10 mouse cellular contexts compared by ENCODE assay signal in the genomic region with DNA sequence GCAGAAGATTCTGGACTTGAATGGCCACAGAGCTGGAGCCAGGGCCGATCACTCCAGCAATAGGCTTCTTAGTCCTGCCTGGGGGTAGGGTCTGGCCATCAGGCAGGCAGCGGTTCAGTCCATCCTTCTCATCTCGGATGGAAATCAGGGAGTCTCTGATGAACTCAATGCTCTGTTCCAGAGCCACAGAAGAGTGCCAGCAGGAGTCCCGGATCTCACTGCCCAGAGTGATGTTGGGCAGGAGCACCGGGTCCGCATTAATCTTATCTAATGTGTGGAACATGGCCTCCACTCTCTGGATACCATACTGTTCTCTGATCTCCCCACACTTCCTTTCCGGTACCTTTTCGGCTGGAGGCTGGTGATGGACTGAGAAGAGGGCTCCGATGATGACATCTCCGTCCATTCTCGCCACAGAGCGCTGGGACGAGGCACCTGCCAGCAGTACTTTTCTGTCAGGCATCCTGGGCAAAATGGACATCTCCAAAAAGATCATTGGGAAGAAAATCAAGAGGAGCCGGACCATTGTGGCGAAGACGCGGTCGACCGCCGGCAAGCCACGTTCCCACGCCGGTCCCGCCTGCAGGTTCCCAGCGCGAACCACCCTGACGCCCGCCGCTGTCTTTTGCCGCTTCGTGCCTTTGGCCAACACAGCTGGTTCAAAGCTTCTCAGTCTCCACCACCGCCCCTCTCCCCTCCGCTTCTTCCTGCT. TPM values are rescaled to one million over a fixed set of nuclear protein-coding genes. Genes with fewer than 3 reads are reported as not detected.
A peak's percentile ranks its signal among the peaks of the same experiment; 100 is the strongest.
DNase-seq lines count a peak whose midpoint lies in the region; ATAC-seq and TF ChIP-seq lines count a peak whose summit lies in the region.
"Had no signal": no experiment of that assay in that cellular context is flagged by ENCODE, and none has a peak within 500 bp of the region (broad histone marks: within the 10 kb centered on the region; RNA-seq: fewer than 3 reads in every experiment).

No protein-coding gene starts in this region.

- H3K4me3 ChIP-seq in heart, embryonic 13.5 days, result 0 out of 2 replicates have a peak overlapping the region, but pooled peaks have one; percentile 1
- no peak overlapping the region for H3K4me3 ChIP-seq in heart, embryonic 12.5 days
- peak overlapping the region; percentile 59 for H3K4me3 ChIP-seq in hindbrain, embryonic 16.5 days (ENCODE audit: low read length)
- H3K4me3 ChIP-seq in olfactory bulb, adult 2 months (ENCODE audit: insufficient read depth, low read depth, low read length), result peak overlapping the region; percentile 88
- H3K4me3 ChIP-seq in liver, postnatal 0 days (ENCODE audit: low read depth, low read length), result no peak overlapping the region

- no peaks in the 10 kb centered on the region for H3K4me1 ChIP-seq in heart, embryonic 13.5 days
- H3K4me1 ChIP-seq in heart, embryonic 12.5 days (replicated peaks), result no peaks in the 10 kb centered on the region
- peaks cover 8% of the 10 kb centered on the region; the same call in 1 of the 2 replicates for H3K4me1 ChIP-seq in hindbrain, embryonic 16.5 days (ENCODE audit: control insufficient read depth, insufficient read depth, low read depth, low read length)
- H3K4me1 ChIP-seq in olfactory bulb, adult 2 months (ENCODE audit: control insufficient read depth, insufficient read depth, low read length), result peaks cover 10% of the 10 kb centered on the region; the same call in 1 of the 2 replicates
- H3K4me1 ChIP-seq in liver, postnatal 0 days (ENCODE audit: insufficient read depth), result no peaks in the 10 kb centered on the region

- no peak overlapping the region for H3K27ac ChIP-seq in heart, embryonic 13.5 days (replicated peaks)
- no peak overlapping the region for H3K27ac ChIP-seq in heart, embryonic 12.5 days (ENCODE audit: poor library complexity, severe bottlenecking)
- H3K27ac ChIP-seq in hindbrain, embryonic 16.5 days (ENCODE audit: low read depth, low read length), result no peak overlapping the region; the same call in 1 of the 2 replicates
- peak overlapping the region; percentile 15; the same call in 1 of the 2 replicates for H3K27ac ChIP-seq in olfactory bulb, adult 2 months (ENCODE audit: insufficient read depth, low read depth, low read length)
- H3K27ac ChIP-seq in liver, postnatal 0 days (ENCODE audit: low read depth), result no peak overlapping the region

- no peak overlapping the region for H3K9ac ChIP-seq in heart, embryonic 13.5 days
- H3K9ac ChIP-seq in heart, embryonic 12.5 days, result no peak overlapping the region
- peak overlapping the region; percentile 66 for H3K9ac ChIP-seq in hindbrain, embryonic 16.5 days (ENCODE audit: low read depth, low read length)
- H3K9ac ChIP-seq in liver, postnatal 0 days (replicated peaks), result no peak overlapping the region

- peak; percentile 23; the same call in 1 of the 2 replicates for TF ChIP-seq CTCF in olfactory bulb, adult 2 months (IDR thresholded peaks at IDR 0.05; ENCODE audit: insufficient read depth, low read depth, low read length)
- no peak for TF ChIP-seq CTCF in liver, postnatal 0 days (IDR thresholded peaks at IDR 0.05; ENCODE audit: low read depth)

- peak; percentile 56 to 66 for DNase-seq in cerebellum, postnatal 36 days
- DNase-seq in liver, postnatal 0 days, result no peak
- DNase-seq in kidney, adult 18-20 months, result no peak
- DNase-seq in thymus, postnatal 10 days (ENCODE audit: low spot score in 2 of 2), result no peak
- DNase-seq: lung, postnatal 10 days had no signal

- 14% methylated on average over 33 of the region's 33 CpGs for WGBS in heart, embryonic 13.5 days
- 15% methylated on average over 33 of the region's 33 CpGs for WGBS in heart, embryonic 12.5 days
- 9% methylated on average over 28 of the region's 33 CpGs for WGBS in hindbrain, embryonic 16.5 days
- 6% methylated on average over 33 of the region's 33 CpGs for WGBS in olfactory bulb, adult 2 months
- 15% methylated on average over 33 of the region's 33 CpGs for WGBS in liver, postnatal 0 days (ENCODE audit: insufficient replicate concordance)

- no peak for TF ChIP-seq EP300 in liver, postnatal 0 days (IDR thresholded peaks at IDR 0.05; ENCODE audit: low read depth)

- ATAC-seq in heart, embryonic 13.5 days (ENCODE audit: extremely low read depth, insufficient number of reproducible peaks, low FRiP score, low TSS enrichment), result no peak
- no peak for ATAC-seq in heart, embryonic 12.5 days (ENCODE audit: insufficient number of reproducible peaks, low FRiP score)
- peak; percentile 51; the same call in 1 of the 2 replicates for ATAC-seq in hindbrain, embryonic 16.5 days
- ATAC-seq in liver, postnatal 0 days, result no peak

- no peaks in the 10 kb centered on the region for H3K36me3 ChIP-seq in heart, embryonic 13.5 days
- no peaks in the 10 kb centered on the region for H3K36me3 ChIP-seq in heart, embryonic 12.5 days
- H3K36me3 ChIP-seq in hindbrain, embryonic 16.5 days (ENCODE audit: control insufficient read depth, insufficient read depth, low read length), result no peaks in the 10 kb centered on the region
- H3K36me3 ChIP-seq in liver, postnatal 0 days (replicated peaks; ENCODE audit: insufficient read depth, low read length), result no peaks in the 10 kb centered on the region

- no peak for TF ChIP-seq POLR2A in olfactory bulb, adult 2 months (IDR thresholded peaks at IDR 0.05; ENCODE audit: insufficient read depth, low read depth, low read length)

- H3K27me3 ChIP-seq in heart, embryonic 13.5 days (replicated peaks), result peaks cover 46% of the 10 kb centered on the region
- H3K27me3 ChIP-seq in heart, embryonic 12.5 days (replicated peaks), result peaks cover 42% of the 10 kb centered on the region
- no peaks in the 10 kb centered on the region for H3K27me3 ChIP-seq in hindbrain, embryonic 16.5 days (replicated peaks; ENCODE audit: control insufficient read depth, insufficient read depth, low read length)
- peaks cover 28% of the 10 kb centered on the region for H3K27me3 ChIP-seq in liver, postnatal 0 days (ENCODE audit: insufficient read depth, low read length)

- no peaks in the 10 kb centered on the region for H3K9me3 ChIP-seq in heart, embryonic 13.5 days
- H3K9me3 ChIP-seq in heart, embryonic 12.5 days (replicated peaks), result no peaks in the 10 kb centered on the region
- no peaks in the 10 kb centered on the region for H3K9me3 ChIP-seq in hindbrain, embryonic 16.5 days (ENCODE audit: control insufficient read depth, low read length)
- H3K9me3 ChIP-seq in liver, postnatal 0 days (ENCODE audit: low read length), result no peaks in the 10 kb centered on the region

- no peak overlapping the region for H3K4me2 ChIP-seq in heart, embryonic 13.5 days
- H3K4me2 ChIP-seq in heart, embryonic 12.5 days, result no peak overlapping the region
- H3K4me2 ChIP-seq in hindbrain, embryonic 16.5 days (ENCODE audit: low read length), result peak overlapping the region; percentile 87
- no peak overlapping the region for H3K4me2 ChIP-seq in liver, postnatal 0 days (ENCODE audit: low read depth, low read length)

RNA-seq across cellular contexts. Expression of gene Grm1, which starts 2.0 kb away (rescaled TPM):
- 0.04 and 0.09 TPM in 2 replicates for polyA plus RNA-seq in heart, embryonic 13.5 days (2015; fragmentation: Nextera tagmentation; extraction: Ambion mirVana)
- polyA plus RNA-seq in heart, embryonic 12.5 days (2016; fragmentation: Nextera tagmentation; extraction: Ambion mirVana), result 0.09 and 0.12 TPM in 2 replicates
- 13.4 and 14.6 TPM in 2 replicates for polyA plus RNA-seq in hindbrain, embryonic 16.5 days (2015; fragmentation: Nextera tagmentation; extraction: Ambion mirVana)
- polyA plus RNA-seq in olfactory bulb, adult 2 months (2012; ENCODE audit: insufficient read depth, insufficient read length, low replicate concordance, missing spikeins), result not detected in 2 replicates
- not detected in 2 replicates for polyA plus RNA-seq in liver, postnatal 0 days (2015; fragmentation: Nextera tagmentation; extraction: Ambion mirVana)
- polyA plus RNA-seq: heart, embryonic 14.5 days had no signal

Comparison
In these comparisons a context has a peak if more than half of its experiments do, and no peak if none do; other contexts are left out.
1. H3K4me3 ChIP-seq: peak in heart, embryonic 13.5 days (single experiment), hindbrain, embryonic 16.5 days (single experiment) and olfactory bulb, adult 2 months (single experiment); none in heart, embryonic 12.5 days (single experiment) and liver, postnatal 0 days (single experiment).
2. DNase-seq: peak in cerebellum, postnatal 36 days (2 of 2); none in liver, postnatal 0 days (single experiment), kidney, adult 18-20 months (single experiment) and thymus, postnatal 10 days (0 of 2).